13 mouse cellular contexts compared by ENCODE assay signal in genomic region chr7:101681565-101682071, GRCm38 (mm10). TPM values are rescaled to one million over a fixed set of nuclear protein-coding genes. Genes with fewer than 3 reads are reported as not detected.
DNase-seq lines count a peak whose midpoint lies in the region; ATAC-seq lines count a peak whose summit lies in the region.
"Had no signal": no experiment of that assay in that cellular context is flagged by ENCODE, and none has a peak within 500 bp of the region (broad histone marks: within the 10 kb centered on the region; RNA-seq: fewer than 3 reads in every experiment).

No protein-coding gene starts in this region.

- no peaks in the 10 kb centered on the region for H3K9me3 ChIP-seq in heart, embryonic 11.5 days (replicated peaks; ENCODE audit: control insufficient read depth, low read length)
- H3K9me3 ChIP-seq in heart, embryonic 10.5 days = no peaks in the 10 kb centered on the region
- H3K9me3 ChIP-seq in hindbrain, embryonic 16.5 days (ENCODE audit: control insufficient read depth, low read length) = no peaks in the 10 kb centered on the region
- H3K9me3 ChIP-seq: limb, embryonic 15.5 days had no signal

- WGBS in heart, embryonic 11.5 days (ENCODE audit: insufficient replicate concordance) = 36% methylated on average over 6 of the region's 6 CpGs
- 37% methylated on average over 6 of the region's 6 CpGs for WGBS in heart, embryonic 10.5 days
- WGBS in hindbrain, embryonic 16.5 days = 44% methylated on average over 6 of the region's 6 CpGs

- DNase-seq in heart, embryonic 10.5 days (ENCODE audit: low spot score) = no peak
- DNase-seq in kidney, postnatal 4 days = peak; percentile 21 to 41
- DNase-seq in kidney, postnatal 10 days = no peak
- peak; percentile 76 for DNase-seq in MN1 (ENCODE audit: low spot score)
- DNase-seq: cerebellum, adult 9-11 months; heart, postnatal 14 days; kidney, adult 18-20 months; lung, postnatal 36 days; thymus, postnatal 4 days had no signal

- no peaks in the 10 kb centered on the region for H3K27me3 ChIP-seq in heart, embryonic 11.5 days (ENCODE audit: control insufficient read depth, insufficient read depth, low read length)
- no peaks in the 10 kb centered on the region for H3K27me3 ChIP-seq in heart, embryonic 10.5 days (ENCODE audit: insufficient read depth, poor library complexity, severe bottlenecking)
- H3K27me3 ChIP-seq in hindbrain, embryonic 16.5 days (replicated peaks; ENCODE audit: control insufficient read depth, insufficient read depth, low read length) = no peaks in the 10 kb centered on the region
- H3K27me3 ChIP-seq: limb, embryonic 15.5 days had no signal

- no peak for ATAC-seq in heart, embryonic 11.5 days (replicated peaks; ENCODE audit: insufficient number of reproducible peaks, low FRiP score, low TSS enrichment)
- no peak for ATAC-seq in hindbrain, embryonic 16.5 days
- ATAC-seq in CD4-positive, CD25-positive, alpha-beta regulatory T cell, adult 4 months = no peak

- no peak overlapping the region for H3K4me3 ChIP-seq in heart, embryonic 11.5 days (ENCODE audit: low read depth, low read length)
- H3K4me3 ChIP-seq in heart, embryonic 10.5 days = no peak overlapping the region
- no peak overlapping the region for H3K4me3 ChIP-seq in hindbrain, embryonic 16.5 days (ENCODE audit: low read length)
- H3K4me3 ChIP-seq: limb, embryonic 15.5 days had no signal

- no peak overlapping the region for H3K27ac ChIP-seq in heart, embryonic 11.5 days (ENCODE audit: low read depth, low read length)
- H3K27ac ChIP-seq in heart, embryonic 10.5 days = no peak overlapping the region; the same call in 1 of the 2 replicates
- H3K27ac ChIP-seq in hindbrain, embryonic 16.5 days (ENCODE audit: low read depth, low read length) = no peak overlapping the region
- H3K27ac ChIP-seq: limb, embryonic 15.5 days had no signal

- H3K4me1 ChIP-seq in heart, embryonic 11.5 days (ENCODE audit: control insufficient read depth, insufficient read depth, low read length) = peaks cover 25% of the 10 kb centered on the region
- peaks cover 39% of the 10 kb centered on the region for H3K4me1 ChIP-seq in heart, embryonic 10.5 days
- peaks cover 5% of the 10 kb centered on the region; the same call in 1 of the 2 replicates for H3K4me1 ChIP-seq in hindbrain, embryonic 16.5 days (ENCODE audit: control insufficient read depth, insufficient read depth, low read depth, low read length)

- peak overlapping the region; percentile 43; the same call in 1 of the 2 replicates for H3K9ac ChIP-seq in heart, embryonic 11.5 days (ENCODE audit: low read depth, low read length)
- H3K9ac ChIP-seq in hindbrain, embryonic 16.5 days (ENCODE audit: low read depth, low read length) = 0 out of 2 replicates have a peak overlapping the region, but pooled peaks have one; percentile 15
- H3K9ac ChIP-seq: limb, embryonic 15.5 days had no signal

- H3K4me2 ChIP-seq in heart, embryonic 11.5 days = no peak overlapping the region
- no peak overlapping the region for H3K4me2 ChIP-seq in hindbrain, embryonic 16.5 days (ENCODE audit: low read length)
- H3K4me2 ChIP-seq: limb, embryonic 15.5 days had no signal

- no peaks in the 10 kb centered on the region for H3K36me3 ChIP-seq in heart, embryonic 11.5 days (ENCODE audit: control insufficient read depth, insufficient read depth, low read length)
- H3K36me3 ChIP-seq in heart, embryonic 10.5 days = no peaks in the 10 kb centered on the region
- no peaks in the 10 kb centered on the region for H3K36me3 ChIP-seq in hindbrain, embryonic 16.5 days (ENCODE audit: control insufficient read depth, insufficient read depth, low read length)
- H3K36me3 ChIP-seq: limb, embryonic 15.5 days had no signal

RNA-seq across cellular contexts. Expression of gene Clpb, which starts 18.2 kb away (rescaled TPM):
- polyA plus RNA-seq in heart, embryonic 11.5 days (2014; fragmentation: Nextera tagmentation; extraction: Ambion mirVana) = 36.1 and 47.0 TPM in 2 replicates
- polyA plus RNA-seq in heart, embryonic 10.5 days (2016; fragmentation: Nextera tagmentation; extraction: Ambion mirVana) = 55.9 and 63.0 TPM in 2 replicates
- polyA plus RNA-seq in hindbrain, embryonic 16.5 days (2015; fragmentation: Nextera tagmentation; extraction: Ambion mirVana) = 47.3 and 47.6 TPM in 2 replicates
- 10 to 100 TPM in 1 of 2 experiments, 1 to 10 TPM in 1; 9.9 to 14.9 TPM for polyA plus RNA-seq in CD4-positive, CD25-positive, alpha-beta regulatory T cell, adult 4 months (2017; shearing (Covaris generic))

Comparison
In these comparisons a context has a peak if more than half of its experiments do, and no peak if none do; other contexts are left out.
1. DNase-seq: peak in kidney, postnatal 4 days (2 of 2) and MN1 (single experiment); none in heart, embryonic 10.5 days (single experiment) and kidney, postnatal 10 days (single experiment).